Mouse (Mus musculus) CD4-positive, CD25-positive, alpha-beta regulatory T cell, adult 2 months (primary cell): Measurements from ENCODE around the gene Tpm3.
A peak's percentile ranks its signal among the peaks of the same experiment; 100 is the strongest.

ENCODE experiments used
- DNase-seq: peaks from one replicate; pipeline ENCODE4 v3.0.0-alpha.2; 2012; ENCODE audit warnings: low read depth, low spot score

The Tpm3 gene

DNA sequence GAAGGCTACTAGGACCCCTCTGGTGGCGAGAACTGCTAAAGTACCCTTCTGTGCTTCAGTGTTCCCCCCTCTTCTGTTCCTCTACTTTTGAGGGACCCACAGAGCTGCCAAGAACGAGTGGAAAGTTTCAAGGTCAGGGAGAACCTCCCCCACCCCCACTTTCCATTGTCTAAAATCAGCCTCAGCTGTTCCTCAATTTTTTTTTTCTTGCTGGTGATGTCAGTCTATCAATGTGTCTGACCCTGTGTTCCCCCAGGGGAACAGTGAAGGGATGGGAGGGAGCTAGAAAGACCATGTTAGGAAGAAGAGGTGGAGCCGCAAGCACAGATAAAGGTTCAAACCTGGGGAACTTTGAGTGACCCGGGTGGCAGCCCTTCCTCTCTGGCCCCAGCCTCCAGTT lies at the start of gene Tpm3:
Tpm3 (plus strand) TSS at position 356 of the 400 bp plus-strand sequence.
- no peak for DNase-seq

DNA sequence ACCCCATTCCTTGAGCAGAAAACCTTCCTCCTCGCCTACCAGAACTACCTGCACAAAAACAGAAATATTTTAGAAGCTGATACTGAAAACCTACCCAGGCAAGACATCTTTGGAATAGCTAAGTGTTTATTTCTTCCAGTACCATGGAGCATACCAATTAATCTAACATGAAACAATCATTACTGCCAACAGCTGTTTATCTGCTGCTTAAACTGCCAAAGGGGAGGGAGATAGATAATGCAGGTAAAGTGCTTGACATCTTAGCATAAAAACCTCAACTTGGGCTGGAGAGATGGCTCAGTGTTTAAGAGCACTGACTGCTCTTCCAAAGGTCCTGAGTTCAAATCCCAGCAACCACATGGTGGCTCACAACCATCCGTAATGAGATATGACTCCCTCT lies 37.8 kb upstream of the Tpm3 start:
- no peak for DNase-seq

DNA sequence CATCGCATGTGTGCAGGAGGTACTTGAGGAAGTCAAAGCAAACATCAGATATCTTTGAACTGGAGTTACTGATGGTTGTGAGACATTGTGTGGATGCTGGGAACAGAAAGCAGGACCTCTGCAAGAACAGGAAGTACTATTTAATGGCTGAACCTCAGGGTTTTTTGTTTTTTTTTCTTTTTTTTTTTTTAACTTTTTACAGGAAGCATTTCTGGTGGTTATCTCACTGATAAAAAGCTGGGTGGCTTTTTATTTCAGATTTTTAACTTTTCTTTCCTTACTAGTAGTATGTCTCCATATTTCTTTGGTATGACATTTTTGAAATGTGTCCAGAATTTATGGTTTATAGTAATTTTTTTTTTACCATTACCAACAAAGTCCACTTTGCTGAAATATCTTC lies 36.2 kb upstream of the Tpm3 start:
- DNase-seq = no peak

DNA sequence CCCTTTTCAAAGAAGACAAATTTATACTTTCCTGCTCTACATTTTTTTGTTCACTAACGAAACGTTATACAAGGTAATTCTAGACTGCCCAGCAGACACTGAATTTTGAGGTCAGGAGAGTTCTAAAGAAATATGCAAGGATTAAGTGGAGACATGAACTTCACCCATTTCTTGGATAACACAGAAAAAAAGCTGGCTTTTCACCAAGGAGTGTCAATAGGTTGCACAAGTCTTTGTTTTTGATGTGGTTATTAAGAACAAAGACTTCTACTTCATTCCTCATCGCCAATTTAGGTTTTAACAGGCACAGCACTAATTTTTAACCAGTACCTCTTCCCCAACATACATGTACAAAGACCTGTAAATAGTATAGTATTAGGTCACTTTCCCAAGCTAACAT lies 22.8 kb upstream of the Tpm3 start:
- no peak for DNase-seq

- DNase-seq = peak; percentile 78
These were observed 20.8 kb upstream of the Tpm3 start, which contains the start of gene 4933434E20Rik for GRCm38 (mm10) chr3:90051441-90052350. Gene 4933434E20Rik (plus strand): TSS chr3:90051636.

GRCm38 (mm10) chr3:90052351-90053241 lies 19.9 kb upstream of the Tpm3 start, which contains the start of gene Ubap2l:
Gene Ubap2l (minus strand): TSS chr3:90052628.
- DNase-seq = peak; percentile 99

- DNase-seq = no peak
These were observed 10.9 kb upstream of the Tpm3 start for GRCm38 (mm10) chr3:90061549-90061948.

DNA sequence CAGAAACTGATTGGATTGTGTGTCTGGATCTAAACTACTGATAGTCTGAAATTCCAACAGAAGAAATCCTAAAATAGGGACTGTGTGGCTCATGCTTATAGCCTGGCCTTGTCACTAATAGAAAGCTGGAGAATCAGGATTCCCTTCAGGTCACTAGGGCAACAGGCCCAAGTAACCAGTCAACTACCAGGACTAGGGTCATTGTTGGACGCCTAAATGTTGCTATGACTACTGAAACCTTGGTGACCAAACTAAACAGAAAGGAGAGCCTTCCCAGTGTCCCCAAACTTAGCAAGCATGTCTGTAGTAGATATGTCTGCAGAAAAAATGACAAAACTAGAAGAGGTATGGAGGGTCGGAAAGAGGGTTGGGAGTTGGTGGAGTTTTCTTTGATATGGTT lies 9.9 kb upstream of the Tpm3 start:
- DNase-seq = no peak

DNA sequence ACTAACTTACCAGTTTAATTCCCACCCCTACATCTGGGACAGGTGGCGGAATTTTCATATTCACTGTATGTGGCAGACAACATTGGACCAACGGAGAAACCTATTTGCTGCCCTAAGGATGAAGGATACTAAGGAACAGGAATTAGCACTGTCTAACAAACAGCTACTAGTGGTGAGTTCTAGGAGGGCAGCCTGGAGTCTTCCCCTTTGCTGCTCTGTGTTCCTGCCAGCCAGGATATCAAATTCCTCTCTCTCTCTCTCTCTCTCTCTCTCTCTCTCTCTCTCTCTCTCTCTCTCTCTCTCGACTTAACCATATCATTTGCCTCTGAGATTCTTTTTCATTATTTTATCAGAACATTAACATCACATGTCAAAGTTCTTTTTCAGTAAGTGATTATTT lies 8.1 kb upstream of the Tpm3 start:
- no peak for DNase-seq

- DNase-seq = peak; percentile 80
These were observed 6.9 kb upstream of the Tpm3 start for GRCm38 (mm10) chr3:90065553-90065952.

DNA sequence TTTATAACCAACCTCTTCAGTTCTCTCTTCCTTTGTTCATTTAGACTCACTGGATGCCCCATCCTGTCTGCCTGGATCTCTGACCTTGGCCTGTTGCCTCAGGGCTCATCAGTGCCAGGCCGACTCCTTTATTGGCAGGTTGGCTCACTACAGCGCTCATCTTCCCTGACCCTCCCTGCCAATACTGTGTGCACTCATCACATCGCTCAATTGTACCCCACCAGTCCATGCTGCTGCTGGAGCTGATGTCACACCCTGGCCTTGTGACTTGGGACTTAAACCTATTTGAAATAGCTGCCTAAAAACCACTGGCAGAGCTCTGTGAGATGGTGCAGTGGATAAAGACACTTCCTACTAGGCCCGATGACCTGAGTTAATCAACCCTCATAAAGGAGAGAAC lies 4.6 kb upstream of the Tpm3 start:
- no peak for DNase-seq

GRCm38 (mm10) chr3:90069688-90070087 lies 2.8 kb upstream of the Tpm3 start:
- DNase-seq = no peak

- DNase-seq = peak; percentile 91
These were observed 4.7 kb downstream of the Tpm3 start for GRCm38 (mm10) chr3:90076921-90077716.

GRCm38 (mm10) chr3:90078224-90078623 lies 5.8 kb downstream of the Tpm3 start:
- no peak for DNase-seq

DNA sequence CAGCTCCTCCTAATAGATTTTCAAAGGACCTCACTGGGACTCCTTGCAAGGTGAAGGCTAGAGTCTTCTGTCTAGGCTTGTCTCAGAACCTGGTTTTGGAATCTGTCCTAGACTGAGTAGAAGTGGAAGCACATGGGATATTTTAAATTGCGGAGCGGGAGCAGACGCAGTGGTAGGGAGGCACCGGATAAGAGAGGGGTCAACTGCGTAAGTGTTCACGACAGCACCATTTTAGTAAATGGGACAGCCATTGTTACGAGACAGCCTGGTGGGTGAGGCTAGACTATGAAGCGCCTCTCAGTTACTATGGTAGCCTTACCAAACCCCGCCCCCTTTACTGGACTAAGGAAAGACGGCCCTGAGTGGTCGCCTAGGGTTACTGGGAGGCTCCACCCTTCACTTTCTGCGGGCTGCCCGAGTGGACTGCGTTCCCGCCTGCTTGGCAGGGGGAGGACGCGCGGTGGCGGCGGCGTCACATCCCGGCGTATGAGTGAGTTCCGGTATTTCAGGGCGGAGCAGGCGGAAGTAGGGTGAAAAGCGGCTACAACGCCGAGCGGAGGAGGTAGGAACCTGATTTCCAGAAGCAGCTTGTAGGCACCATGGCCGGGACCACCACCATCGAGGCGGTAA lies 6.8 kb downstream of the Tpm3 start:
- DNase-seq = peak; percentile 95

DNA sequence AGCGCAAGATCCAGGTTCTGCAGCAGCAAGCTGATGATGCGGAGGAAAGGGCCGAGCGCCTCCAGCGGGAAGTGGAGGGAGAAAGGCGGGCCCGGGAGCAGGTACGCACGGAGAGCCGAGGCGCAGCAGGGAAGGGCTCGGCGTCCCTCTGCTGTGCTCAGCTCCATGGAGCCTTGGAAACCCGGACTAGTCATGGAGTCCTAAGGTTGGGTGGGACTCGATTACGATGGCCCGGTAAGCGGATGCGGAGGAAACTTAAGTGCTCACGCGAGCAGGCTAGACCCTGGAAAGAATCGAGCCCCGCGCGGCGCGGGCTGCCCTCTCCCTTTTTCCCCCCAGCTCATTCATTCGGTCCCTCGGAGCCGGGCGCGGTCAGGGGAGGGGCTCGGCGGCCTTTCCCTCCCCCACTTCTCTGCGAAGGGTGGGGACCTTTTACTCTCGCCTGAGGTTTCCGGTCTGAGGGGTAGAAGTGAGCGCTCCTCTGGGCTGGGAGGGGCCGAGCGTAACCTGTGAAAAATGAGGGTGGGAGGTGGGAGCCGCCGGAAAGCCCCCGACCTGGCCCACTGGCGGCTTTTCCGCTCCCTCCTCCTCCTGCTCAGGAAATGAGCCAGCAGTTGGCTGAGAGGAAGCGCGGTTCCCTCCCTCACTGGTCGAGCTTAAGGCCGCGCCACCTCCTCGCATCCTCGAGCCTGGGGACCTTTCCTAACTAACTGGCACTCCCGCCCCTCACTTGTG lies 7.5 kb downstream of the Tpm3 start:
- peak; percentile 92 for DNase-seq

DNA sequence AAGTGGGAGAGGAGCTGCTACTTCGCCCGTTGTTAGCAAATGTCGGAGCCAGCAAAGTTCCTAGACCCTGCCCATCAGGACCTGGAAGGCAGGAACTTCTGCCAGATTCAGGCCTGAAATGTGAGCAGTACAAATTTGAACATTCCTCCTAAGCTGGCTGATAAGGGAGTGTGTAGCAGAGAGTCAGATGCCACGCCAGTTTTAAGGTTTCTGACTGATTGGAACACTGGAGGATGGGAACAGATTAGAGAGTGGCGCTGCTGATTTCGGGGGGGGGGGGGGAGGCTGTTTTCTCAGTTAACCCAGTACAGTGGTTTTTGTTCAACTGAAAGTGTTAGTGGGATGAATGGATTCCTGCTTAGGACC lies 8.0 kb downstream of the Tpm3 start:
- DNase-seq = no peak

DNA sequence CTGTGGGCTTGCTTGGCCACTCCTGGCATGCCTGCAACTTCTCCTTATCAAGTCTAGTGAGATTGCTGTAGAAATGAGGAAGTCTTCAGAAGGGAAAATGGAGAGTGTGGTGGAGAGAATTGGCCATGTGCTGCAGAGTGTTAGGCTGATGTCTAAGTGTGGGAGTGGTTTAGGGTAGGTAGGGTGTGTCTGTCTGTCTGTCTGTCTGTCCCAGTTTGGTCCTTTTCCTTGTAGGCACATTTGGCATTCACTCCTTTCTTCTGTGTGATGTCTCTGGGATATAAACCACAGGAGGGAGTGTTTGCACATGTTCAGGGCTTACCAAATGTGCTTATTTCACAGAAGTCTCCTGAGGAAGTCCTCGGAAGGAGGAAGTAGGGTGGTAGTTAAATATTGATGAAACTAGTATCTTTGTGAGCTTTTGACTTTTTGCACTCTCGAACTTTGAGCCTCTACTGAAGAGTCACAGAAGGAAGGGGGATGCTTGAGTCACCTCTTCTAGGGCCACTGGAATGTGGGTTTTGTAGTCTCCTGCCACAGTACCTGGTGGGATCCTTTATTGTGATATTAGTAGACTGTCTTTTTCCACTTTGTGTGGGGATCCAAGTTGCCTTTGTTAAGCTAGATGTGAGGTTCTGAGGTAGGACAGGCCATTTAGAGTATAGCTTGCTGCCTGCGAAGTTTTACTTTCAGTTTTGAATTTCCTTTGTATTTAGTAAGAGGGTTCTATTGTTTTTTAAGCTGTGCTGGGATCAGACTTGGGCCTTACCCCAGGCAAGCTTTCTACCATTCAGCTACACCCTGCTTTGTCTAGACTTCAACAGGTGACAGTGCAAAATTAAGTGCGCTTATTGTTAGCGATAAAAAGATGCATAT lies 9.2 kb downstream of the Tpm3 start:
- peak; percentile 57 for DNase-seq

DNA sequence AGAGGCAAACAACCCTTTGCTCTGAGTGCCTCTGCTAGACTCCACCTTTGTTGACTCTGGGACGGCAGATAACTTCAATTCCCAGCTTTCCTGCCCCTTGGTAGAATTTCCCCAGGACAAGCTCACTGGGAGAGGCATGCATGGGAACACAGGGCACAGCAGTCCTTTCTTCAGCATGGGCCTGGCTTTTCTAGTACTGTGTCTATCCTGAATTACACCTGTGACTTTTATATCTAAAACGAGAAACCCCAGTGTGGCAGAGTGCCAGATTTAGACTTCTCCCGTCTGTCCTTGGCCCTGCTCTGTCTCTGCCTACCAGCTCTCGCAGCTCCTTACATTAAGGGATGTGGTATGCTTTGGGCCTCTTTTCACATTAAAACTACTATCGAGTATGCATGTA lies 10.6 kb downstream of the Tpm3 start:
- DNase-seq = peak; percentile 40
